Mouse (Mus musculus): ENCODE data around the gene Hepacam.

DNA sequence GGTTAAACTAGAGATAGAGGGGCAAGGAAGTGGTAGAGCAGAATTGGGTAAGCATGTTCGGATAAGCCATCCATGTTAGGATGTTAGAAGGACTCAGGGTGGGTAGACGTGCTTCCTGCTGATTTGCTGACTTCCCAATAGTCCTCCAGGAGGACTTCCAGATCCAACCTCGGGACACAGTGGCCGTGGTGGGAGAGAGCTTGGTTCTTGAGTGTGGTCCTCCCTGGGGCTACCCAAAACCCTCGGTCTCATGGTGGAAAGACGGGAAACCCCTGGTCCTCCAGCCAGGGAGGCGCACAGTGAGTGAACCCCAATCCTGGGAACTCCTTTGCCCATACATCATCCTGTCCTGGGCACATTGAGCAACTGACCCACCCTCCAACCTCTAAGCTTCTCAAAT is 35.9 kb downstream of the Hepacam start:
- TF ChIP-seq POLR2A (IDR thresholded peaks at IDR 0.05; ENCODE audit: borderline replicate concordance, extremely low read depth, insufficient read depth, insufficient read length, poor library complexity, severe bottlenecking): no peak
- no peak for TF ChIP-seq CTCF (IDR thresholded peaks at IDR 0.05; ENCODE audit: borderline replicate concordance, extremely low read depth, insufficient read depth, insufficient read length)
